Mouse (Mus musculus) effector memory CD4-positive, alpha-beta T cell, adult 5 months (primary cell): ENCODE data around the gene Coro2b. TPM values are rescaled to one million over a fixed set of nuclear protein-coding genes. Genes with fewer than 3 reads are reported as not detected.

Experiments
- polyA plus RNA-seq: library from polyadenylated mRNA; unstranded; fragments of 100-300 nt; shearing (Covaris generic); gene quantifications from one replicate; pipeline ENCODE4 v1.2.1, GENCODE M21; 2017

Coro2b gene
- 16.2 TPM for polyA plus RNA-seq

GRCm38 (mm10) chr9:62536655-62537631 is at the start of gene Coro2b:
Gene Coro2b, minus strand, starts transcription at chr9:62537044.

Other genes starting within 250 kb of the Coro2b start
- 66.9 TPM for gene Anp32a, start 195.8 kb downstream of the Coro2b start, polyA plus RNA-seq
- gene Itga11, start 140.8 kb upstream of the Coro2b start, polyA plus RNA-seq = not detected